Mouse (Mus musculus): ENCODE results near the gene Emid1.

GRCm38 (mm10) chr11:5099576-5100183, 52.4 kb downstream of the Emid1 start:
- TF ChIP-seq CTCF (IDR thresholded peaks at IDR 0.05; ENCODE audit: borderline replicate concordance, control insufficient read depth, extremely low read depth, insufficient read depth, low read length, poor library complexity): no peak
- no peak for TF ChIP-seq POLR2A (IDR thresholded peaks at IDR 0.05; ENCODE audit: control insufficient read depth, extremely low read depth, insufficient read depth, low read length, poor library complexity)
